ENCODE assay signal across 25 mouse cellular contexts in genomic region chr8:126250486-126250885, GRCm38 (mm10). TPM values are rescaled to one million over a fixed set of nuclear protein-coding genes. Genes with fewer than 3 reads are reported as not detected.
DNase-seq lines count a peak whose midpoint lies in the region; ATAC-seq and TF ChIP-seq lines count a peak whose summit lies in the region.
"Had no signal": no experiment of that assay in that cellular context is flagged by ENCODE, and none has a peak within 500 bp of the region (broad histone marks: within the 10 kb centered on the region; RNA-seq: fewer than 3 reads in every experiment).

No protein-coding gene starts in this region.

- no peak for DNase-seq in cerebellum, postnatal 4 days (ENCODE audit: low spot score in 2 of 2)
- DNase-seq in cerebellum, adult 2 months = peak; percentile 59 to 84
- DNase-seq in cerebellum, postnatal 10 days = peak; percentile 43 to 56
- no peak for DNase-seq in ovary, postnatal 36 days (ENCODE audit: low spot score)
- no peak for DNase-seq in adrenal gland, adult 8-10 months
- DNase-seq: adrenal gland, postnatal 25 days; B cell, adult 2 months; embryo, embryonic 11 days; gastrocnemius, adult 2 months; gastrocnemius, postnatal 36 days; heart, adult 11 months; heart, postnatal 36 days; kidney, adult 11 months had no signal

- TF ChIP-seq POLR2A in cerebellum, adult 2 months (IDR thresholded peaks at IDR 0.05; ENCODE audit: borderline replicate concordance, insufficient read depth, low read length) = no peak

- no peak; the same call in 1 of the 2 replicates for TF ChIP-seq CTCF in cerebellum, adult 2 months (IDR thresholded peaks at IDR 0.05; ENCODE audit: borderline replicate concordance, insufficient read depth, low read depth, low read length)

- peaks cover 24% of the 10 kb centered on the region for H3K4me1 ChIP-seq in cerebellum, adult 2 months (ENCODE audit: control insufficient read depth, insufficient read depth, low read length)
- H3K4me1 ChIP-seq in midbrain, embryonic 13.5 days (replicated peaks) = no peaks in the 10 kb centered on the region
- H3K4me1 ChIP-seq: embryonic facial prominence, embryonic 15.5 days; heart, embryonic 13.5 days; hindbrain, embryonic 15.5 days had no signal

- no peaks in the 10 kb centered on the region for H3K27me3 ChIP-seq in cerebellum, adult 2 months (ENCODE audit: control insufficient read depth, insufficient read depth, low read length)
- H3K27me3 ChIP-seq in midbrain, embryonic 13.5 days = peaks cover 62% of the 10 kb centered on the region

- peak overlapping the region; percentile 28; the same call in 1 of the 2 replicates for H3K27ac ChIP-seq in cerebellum, adult 2 months (ENCODE audit: insufficient read depth, low read length)
- no peak overlapping the region for H3K27ac ChIP-seq in midbrain, embryonic 13.5 days
- H3K27ac ChIP-seq: embryonic facial prominence, embryonic 15.5 days; forebrain, embryonic 10.5 days; gastrocnemius, adult 2 months; heart, embryonic 13.5 days; hindbrain, embryonic 15.5 days had no signal

- peak; percentile 88 for ATAC-seq in cerebellum, adult (ENCODE audit: insufficient number of reproducible peaks, low FRiP score, low TSS enrichment)
- ATAC-seq in midbrain, embryonic 13.5 days = no peak
- ATAC-seq: CD4-positive, CD25-positive, alpha-beta regulatory T cell, adult 4 months; forebrain, embryonic 14.5 days had no signal

- no peak overlapping the region for H3K9ac ChIP-seq in midbrain, embryonic 13.5 days (replicated peaks)
- H3K9ac ChIP-seq: embryonic facial prominence, embryonic 15.5 days; heart, embryonic 13.5 days; hindbrain, embryonic 15.5 days had no signal

- no peak overlapping the region for H3K4me3 ChIP-seq in cerebellum, adult 2 months (replicated peaks; ENCODE audit: insufficient read depth, low read depth, low read length)
- no peak overlapping the region for H3K4me3 ChIP-seq in midbrain, embryonic 13.5 days (replicated peaks)
- H3K4me3 ChIP-seq: embryonic facial prominence, embryonic 15.5 days; erythroblast, embryonic 14.5 days; forebrain, embryonic 10.5 days; gastrocnemius, adult 2 months; heart, embryonic 13.5 days; hindbrain, embryonic 15.5 days had no signal

- H3K9me3 ChIP-seq in midbrain, embryonic 13.5 days = no peaks in the 10 kb centered on the region
- H3K9me3 ChIP-seq: embryonic facial prominence, embryonic 15.5 days; forebrain, embryonic 10.5 days; heart, embryonic 13.5 days; hindbrain, embryonic 15.5 days had no signal

- no peaks in the 10 kb centered on the region for H3K36me3 ChIP-seq in midbrain, embryonic 13.5 days
- H3K36me3 ChIP-seq: embryonic facial prominence, embryonic 15.5 days; forebrain, embryonic 10.5 days; G1E; heart, embryonic 13.5 days; hindbrain, embryonic 15.5 days had no signal

- H3K4me2 ChIP-seq in midbrain, embryonic 13.5 days (replicated peaks) = no peak overlapping the region
- H3K4me2 ChIP-seq: embryonic facial prominence, embryonic 15.5 days; heart, embryonic 13.5 days; hindbrain, embryonic 15.5 days had no signal

- WGBS in cerebellum, adult 2 months = 8% methylated on average over 4 of the region's 4 CpGs
- 86% methylated on average over 4 of the region's 4 CpGs for WGBS in midbrain, embryonic 13.5 days

RNA-seq across cellular contexts. Expression of gene Slc35f3, which starts 47.9 kb away (rescaled TPM):
- polyA plus RNA-seq in cerebellum, adult 2 months (2012; rRNA removed) = 15.8 and 17.7 TPM in 2 replicates
- 1 to 10 TPM in 2 of 4 experiments, under 1 TPM in 2; 0.24 to 2.1 (median 1.3) TPM for total RNA-seq in adrenal gland, adult 8-10 months (2022)
- polyA plus RNA-seq in midbrain, embryonic 13.5 days (2015; fragmentation: Nextera tagmentation; extraction: Ambion mirVana) = 0.54 and 0.75 TPM in 2 replicates
- total RNA-seq: common myeloid progenitor, adult 5-6 weeks; G1E; gastrocnemius, adult 2 months; gastrocnemius, postnatal 36 days; heart, postnatal 36 days had no signal
- polyA plus RNA-seq: CD4-positive, CD25-positive, alpha-beta regulatory T cell, adult 4 months; erythroblast, embryonic 14.5 days; G1E; heart, postnatal 0 days had no signal

Comparison
In these comparisons a context has a peak if more than half of its experiments do, and no peak if none do; other contexts are left out.
1. DNase-seq: peak in cerebellum, adult 2 months (2 of 2) and cerebellum, postnatal 10 days (2 of 2); none in cerebellum, postnatal 4 days (0 of 2), ovary, postnatal 36 days (single experiment) and adrenal gland, adult 8-10 months (single experiment).